Mouse (Mus musculus) cerebellum, adult 11 months (tissue): Measurements from ENCODE around the gene Rpl34.

Experiments
- DNase-seq: peaks from one replicate; pipeline ENCODE4 v3.0.0; 2022

Rpl34 gene

DNA sequence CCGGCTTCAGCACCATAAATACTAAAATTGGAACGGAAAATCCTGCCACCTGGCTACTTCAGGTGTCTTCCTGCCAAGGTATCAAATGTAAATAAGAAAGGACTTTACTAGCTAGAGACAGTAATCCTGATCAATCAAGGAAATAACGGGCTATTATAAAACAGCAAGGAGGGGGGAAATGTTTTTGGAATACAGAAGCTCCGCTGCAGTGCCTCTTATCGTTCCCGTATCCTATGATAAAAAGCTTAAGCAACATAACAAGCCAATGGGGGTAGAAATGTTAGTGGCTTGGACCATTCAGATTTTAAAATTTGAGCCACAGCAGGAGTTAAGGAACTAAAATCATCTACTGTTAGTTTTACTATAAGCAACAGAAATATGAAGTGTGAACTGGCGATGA is 20.1 kb downstream of the Rpl34 start:
- no peak for DNase-seq

DNA sequence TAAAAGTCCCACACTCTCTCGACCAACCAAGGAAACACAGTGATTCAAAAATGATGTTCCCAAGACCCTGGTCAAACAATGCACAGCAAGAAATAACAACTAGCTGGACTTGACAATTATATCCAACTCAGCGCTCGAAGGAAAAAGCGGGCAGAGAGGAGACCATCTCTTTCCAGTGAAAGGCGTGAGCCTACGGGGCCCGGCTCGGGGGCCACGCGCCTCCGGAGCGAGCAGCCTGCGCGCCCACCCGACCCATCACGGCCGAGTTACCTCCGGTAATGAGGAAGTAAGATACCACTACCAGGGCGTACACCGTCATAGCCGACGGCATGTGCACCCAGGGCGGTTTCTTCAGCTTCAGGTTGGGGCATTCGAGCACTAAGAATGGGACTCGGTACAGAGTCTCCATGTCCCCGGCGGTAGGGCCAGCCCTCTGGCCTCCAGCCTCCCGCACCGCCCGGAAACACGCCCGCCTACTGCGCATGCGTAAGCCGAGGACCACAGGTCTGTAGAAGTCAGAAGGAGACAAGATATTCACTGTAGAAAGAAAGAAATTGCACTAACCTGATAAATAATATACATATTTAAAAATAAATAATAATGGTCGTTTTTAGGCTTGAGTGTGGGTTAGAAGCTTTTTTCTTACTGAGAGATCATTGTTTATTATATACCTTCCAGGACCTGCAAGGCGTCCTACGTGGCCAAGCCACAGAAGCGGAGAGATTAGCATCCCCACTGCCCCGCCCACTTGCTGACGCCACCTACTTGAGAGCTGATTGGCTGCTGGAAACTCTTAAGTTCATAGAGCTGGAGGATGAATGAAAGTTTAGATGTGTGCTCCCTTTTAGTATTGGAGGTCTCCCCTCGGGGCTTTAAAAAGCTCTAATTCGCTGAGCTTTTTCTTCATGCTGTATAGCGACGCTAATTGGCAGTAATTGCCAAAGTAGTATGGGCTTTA is 21.0 kb downstream of the Rpl34 start, which contains the start of gene Ostc:
Gene Ostc, minus strand, starts transcription at position 478 of the 958 bp plus-strand sequence.
- peak; percentile 92 for DNase-seq

- no peak for DNase-seq
These were observed 21.7 kb downstream of the Rpl34 start for GRCm38 (mm10) chr3:130708529-130708928.

DNA sequence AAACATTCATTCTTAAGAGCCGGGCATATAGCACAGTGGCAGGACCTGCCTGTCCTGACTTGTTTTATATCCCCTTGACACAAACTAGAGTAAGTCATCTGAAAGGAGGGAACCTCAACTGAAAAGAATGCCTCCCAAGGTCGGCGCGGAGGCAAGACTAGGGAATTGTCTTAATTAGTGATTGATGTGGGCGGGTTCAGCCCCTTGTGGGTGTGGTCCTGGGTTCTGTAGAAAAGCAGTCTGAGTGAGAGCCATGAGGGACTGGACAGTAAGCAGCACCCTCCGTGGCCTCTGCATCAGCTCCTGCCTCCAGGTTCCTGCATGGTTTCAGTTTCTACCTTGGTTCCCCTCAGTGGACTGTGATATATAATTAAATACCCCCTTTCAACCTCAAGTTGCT is 27.9 kb downstream of the Rpl34 start:
- DNase-seq = no peak

- DNase-seq = no peak
These were observed 32.6 kb downstream of the Rpl34 start for GRCm38 (mm10) chr3:130697622-130698021.

DNA sequence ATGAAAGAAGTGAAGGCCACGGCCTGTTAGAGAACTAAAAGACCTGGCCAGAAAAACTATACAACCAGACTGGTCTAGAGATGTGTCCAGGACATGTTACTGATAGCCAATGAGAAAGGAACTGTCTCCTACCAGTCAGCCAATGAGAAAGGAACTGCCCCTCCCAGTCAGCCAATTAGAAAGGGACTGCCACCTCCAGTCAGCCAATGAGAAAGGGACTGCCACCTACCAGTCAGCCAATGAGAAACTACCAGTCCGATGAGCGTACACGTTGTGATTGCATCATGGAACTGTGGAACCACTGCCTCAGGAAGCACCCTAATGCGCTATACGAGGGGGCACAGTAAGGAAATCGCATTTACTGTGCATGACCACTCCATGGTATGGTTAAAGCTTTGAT is 35.5 kb downstream of the Rpl34 start:
- DNase-seq = no peak

DNA sequence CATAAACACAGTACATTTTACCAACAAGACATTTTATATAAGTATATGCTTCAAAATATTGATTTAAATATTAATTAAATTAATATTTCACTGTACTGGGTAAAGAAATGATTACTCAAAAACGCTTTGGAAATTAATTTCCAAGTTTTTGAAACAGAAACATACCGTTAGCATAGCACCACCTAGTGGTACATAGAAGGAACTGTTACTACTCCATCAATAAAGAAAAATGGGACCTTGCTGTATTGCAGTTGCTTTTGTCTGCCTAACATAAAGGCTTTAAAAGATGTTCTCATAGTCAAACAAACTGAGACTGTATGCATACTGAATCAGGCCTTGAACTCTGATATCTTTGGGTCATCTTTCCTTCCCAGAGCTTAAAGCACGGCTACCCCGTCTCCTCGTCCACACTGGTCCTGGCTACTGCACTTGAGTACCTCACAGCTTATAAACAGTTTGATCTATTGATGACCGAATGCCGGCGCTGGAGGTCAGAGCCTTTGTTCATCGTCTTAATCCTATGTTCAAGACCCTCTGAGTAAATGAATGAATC is 36.1 kb downstream of the Rpl34 start:
- DNase-seq = no peak

- DNase-seq = no peak
These were observed 38.5 kb downstream of the Rpl34 start for GRCm38 (mm10) chr3:130691596-130692170.

- no peak for DNase-seq
These were observed 39.2 kb downstream of the Rpl34 start for GRCm38 (mm10) chr3:130690834-130691595.

DNA sequence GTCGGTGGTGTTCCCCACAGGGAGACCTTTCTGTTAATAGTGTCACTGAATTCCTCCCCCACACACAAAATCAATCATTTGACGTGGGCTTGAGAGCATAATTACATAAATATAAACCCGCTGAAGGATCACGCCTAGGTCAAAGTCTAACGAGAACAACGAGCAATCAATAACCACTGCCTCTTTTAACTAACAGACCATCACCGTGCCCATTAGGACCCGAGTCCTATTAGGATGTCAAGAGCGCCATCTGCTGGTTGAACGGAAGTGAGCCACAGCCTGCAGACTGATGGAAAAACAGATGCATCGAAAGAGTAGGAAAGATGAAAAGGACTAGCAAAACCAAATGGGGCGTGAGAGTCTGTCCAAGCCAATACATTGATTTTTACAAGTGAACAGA is 40.6 kb downstream of the Rpl34 start:
- DNase-seq = peak; percentile 56

GRCm38 (mm10) chr3:130687051-130687450 is 43.1 kb downstream of the Rpl34 start:
- no peak for DNase-seq

- DNase-seq = no peak
These were observed 45.2 kb downstream of the Rpl34 start for GRCm38 (mm10) chr3:130685014-130685366.

DNA sequence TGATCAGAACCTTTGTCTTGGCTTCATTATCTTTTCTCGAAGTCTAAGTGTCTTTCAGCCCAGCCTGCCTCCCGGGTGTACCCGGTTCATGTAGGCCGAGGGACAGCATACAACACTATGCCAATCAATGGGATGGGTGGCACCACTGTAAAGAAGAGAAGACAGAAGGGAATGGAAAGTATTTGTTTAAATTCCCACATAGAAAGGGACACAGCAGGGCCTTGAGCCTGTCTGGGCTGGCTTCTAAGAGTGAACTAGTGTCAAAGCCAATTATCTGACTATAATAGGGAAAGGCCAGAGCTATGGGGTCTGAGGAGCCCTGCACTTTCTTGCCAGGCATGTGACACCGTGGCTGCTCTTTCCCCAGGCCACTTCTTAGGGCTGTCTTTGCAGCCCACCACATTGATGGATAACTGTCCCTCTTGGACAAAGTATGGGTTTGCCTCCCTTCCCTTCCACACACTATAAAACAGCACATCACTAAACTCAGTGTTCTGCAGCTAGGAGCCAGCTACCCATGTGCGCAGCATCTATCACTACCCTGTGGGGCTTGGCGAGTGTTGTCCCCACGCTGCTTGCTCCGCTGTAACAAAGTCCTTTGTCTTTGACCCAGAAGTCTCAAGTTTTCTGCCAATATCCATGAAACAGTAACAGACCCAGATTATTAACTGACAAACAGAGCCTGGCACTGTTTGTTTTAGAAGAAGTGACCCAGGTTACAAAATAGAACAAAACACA is 45.8 kb downstream of the Rpl34 start:
- no peak for DNase-seq

GRCm38 (mm10) chr3:130683836-130684235 is 46.4 kb downstream of the Rpl34 start:
- DNase-seq = no peak

GRCm38 (mm10) chr3:130682183-130682582 is 48.0 kb downstream of the Rpl34 start:
- no peak for DNase-seq

GRCm38 (mm10) chr3:130681226-130681625 is 49.0 kb downstream of the Rpl34 start:
- no peak for DNase-seq

DNA sequence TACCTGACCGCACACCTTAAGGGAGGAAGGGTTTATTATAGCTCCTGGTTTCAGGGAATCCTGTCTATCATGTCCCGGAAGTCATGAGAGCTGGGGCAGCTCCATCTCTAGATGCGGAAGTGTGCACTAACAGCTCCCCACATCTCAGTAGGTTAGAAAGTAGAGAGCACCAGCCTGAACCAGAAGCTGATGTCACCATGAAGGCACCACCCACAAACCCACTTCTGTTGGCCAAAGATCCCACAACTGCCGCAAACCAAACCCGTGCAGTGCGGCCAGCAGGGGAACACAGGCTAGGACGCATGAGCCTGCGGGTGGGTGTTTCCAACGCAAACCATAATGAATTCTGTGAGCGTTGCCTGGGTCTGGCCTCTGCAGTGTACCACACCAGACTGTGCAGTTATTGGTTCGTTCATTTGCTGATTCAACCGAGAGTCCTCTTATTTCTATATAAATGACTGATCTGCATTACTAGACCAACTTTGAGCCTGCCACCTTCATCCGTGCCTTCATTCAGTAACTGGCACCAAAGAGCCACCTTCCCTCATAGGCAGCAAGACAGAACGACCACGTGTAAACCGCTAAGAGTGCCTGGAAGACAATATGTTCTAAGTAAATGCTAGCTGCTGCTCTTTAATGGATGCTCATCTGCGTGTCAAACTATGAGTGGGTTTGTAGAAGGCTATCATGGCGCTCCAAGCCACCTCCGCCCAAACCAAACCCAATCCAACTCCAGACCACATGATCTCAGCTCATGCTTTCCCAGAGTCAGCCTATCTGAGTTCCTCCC is 52.3 kb downstream of the Rpl34 start:
- DNase-seq = no peak
